Mouse (Mus musculus): ENCODE results near the gene Mrps35.

Gene Mrps35

DNA sequence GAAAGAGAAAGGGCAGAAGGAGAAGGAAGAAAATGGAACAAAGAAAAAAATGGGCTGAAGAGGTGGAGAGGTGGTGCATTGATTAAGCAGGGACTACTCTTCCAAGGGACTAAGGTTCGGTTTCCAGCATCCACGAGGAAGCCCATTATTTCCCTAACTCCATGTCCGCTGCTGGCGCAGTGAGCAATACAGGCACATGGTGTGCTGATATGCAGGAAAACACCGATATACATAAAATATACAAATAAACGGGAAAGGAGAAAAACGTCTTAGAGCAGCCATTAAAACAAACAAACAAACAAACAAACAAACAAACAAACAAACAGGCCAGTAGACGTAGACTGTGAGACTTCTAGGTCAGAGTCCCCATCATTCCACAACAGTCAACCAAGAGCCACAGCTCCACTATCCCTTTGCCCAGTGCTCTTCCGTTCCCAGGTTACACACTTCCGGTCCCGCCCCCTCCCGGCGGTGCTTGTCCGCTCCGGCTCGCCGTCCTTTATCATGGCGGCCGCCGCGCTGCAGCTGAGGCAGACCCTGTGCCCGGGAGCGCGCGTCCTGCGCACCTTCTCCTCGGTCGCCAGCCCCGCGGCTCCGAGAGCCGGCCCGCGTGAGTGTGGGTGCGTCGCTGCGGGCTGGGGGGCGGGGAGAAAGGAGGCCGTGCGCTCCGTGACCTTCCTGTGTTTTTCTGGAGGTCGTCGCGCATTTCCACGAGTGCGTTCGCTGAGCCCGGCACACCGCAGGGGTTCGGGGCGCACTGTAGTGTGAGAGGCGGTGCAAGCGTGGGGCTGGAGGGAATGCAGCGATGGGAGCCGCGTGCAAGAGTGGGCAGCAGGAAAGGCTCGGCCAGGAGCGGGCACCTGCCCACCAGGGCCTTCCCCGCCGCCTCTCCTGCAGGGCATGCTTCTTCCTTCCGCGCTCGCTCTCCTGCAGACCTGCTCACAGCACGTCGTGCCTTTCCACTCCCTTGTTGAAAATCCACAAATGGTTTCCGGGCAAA lies at the start of gene Mrps35:
Gene Mrps35 (plus strand): TSS at position 474 of the 1,000 bp plus-strand sequence.
- DNase-seq (ENCODE audit: low spot score in 2 of 2) = peak; percentile 72 to 86

GRCm38 (mm10) chr6:146994236-146994635 lies 48.3 kb upstream of the Mrps35 start:
- DNase-seq (ENCODE audit: low spot score in 2 of 2) = peak in 1 of 2 experiments; percentile 52

- no peak for DNase-seq (ENCODE audit: low spot score in 2 of 2)
These were observed 47.2 kb upstream of the Mrps35 start for GRCm38 (mm10) chr6:146995391-146995790.

DNA sequence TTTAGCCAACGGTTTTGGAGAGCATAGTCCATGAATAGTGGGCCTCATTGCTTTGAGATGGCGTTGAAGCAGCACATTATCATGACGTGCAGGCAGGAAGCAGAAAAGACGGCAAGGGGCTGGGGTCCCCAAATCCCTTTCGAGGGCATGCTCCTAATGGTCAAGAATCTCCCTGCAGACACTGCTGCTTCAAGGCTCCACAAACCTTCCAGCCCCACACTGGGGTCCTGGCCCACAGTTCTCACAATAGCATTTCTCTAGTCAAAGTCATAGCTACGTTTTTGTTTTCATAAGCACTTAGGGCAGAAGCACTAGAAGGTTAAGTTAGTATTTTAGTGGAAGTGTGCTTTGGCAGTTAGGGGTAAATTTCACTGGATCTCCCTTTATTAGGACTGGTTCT lies 46.7 kb upstream of the Mrps35 start:
- DNase-seq (ENCODE audit: low spot score in 2 of 2) = no peak

DNA sequence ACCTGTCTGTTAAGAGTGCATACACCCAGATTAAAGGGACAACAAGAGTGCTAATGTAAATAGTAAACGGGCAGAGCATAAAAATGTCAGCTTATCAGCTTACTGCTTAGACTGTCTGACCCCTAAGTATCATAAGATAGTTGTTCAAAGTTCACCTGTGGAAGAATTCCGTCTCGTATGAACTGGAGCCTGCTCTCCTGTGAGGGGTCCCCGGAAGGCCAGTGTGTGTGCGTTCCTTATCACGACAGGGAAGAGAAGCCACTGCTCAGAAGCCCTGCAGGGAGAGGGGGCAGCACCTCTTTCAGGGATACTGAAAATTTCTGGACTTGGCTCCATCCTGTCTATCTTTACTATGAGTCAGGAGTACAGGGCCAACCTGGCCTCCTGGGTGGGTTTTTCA lies 45.6 kb upstream of the Mrps35 start:
- DNase-seq (ENCODE audit: low spot score in 2 of 2) = no peak

DNA sequence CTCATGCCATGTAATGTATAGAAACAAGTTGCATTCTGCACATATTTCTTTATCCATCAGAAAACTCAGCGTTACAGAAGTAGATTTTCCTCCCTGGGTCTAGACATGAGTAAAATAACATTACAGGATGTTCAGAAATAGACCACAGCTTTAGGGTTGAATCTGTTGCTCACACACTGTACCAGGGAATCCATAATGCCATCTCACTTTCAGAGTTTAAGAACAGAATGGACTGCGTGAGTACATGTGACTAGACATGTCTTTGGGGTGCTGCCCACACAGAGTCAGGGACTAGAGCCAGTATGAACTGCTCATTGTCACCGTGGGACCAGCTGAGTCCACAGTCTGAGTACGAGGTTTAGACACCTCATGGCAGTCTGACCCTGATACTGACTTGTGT lies 43.9 kb upstream of the Mrps35 start:
- DNase-seq (ENCODE audit: low spot score in 2 of 2) = no peak

GRCm38 (mm10) chr6:146999302-146999701 lies 43.3 kb upstream of the Mrps35 start:
- no peak for DNase-seq (ENCODE audit: low spot score in 2 of 2)

GRCm38 (mm10) chr6:146999755-147000154 lies 42.8 kb upstream of the Mrps35 start:
- DNase-seq (ENCODE audit: low spot score in 2 of 2) = no peak

DNA sequence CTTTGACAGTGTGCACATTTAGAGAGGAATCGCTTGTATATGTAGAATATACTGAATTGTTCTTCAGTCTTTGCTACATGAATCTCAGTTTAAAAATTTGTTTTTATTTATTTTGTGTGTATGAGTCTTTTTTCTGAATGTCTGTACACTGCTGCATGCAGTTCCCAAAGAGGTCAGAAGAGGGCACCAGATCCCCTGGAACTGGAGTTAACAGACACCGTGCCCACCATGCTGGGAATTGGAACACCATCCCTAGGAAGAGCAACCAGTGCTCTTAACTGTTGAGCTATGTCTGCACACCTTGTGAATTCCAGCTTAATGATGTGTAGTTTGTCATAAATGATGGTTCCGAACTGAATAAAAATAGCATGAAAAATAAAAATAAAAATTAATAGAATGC lies 34.4 kb upstream of the Mrps35 start:
- DNase-seq (ENCODE audit: low spot score in 2 of 2) = no peak

DNA sequence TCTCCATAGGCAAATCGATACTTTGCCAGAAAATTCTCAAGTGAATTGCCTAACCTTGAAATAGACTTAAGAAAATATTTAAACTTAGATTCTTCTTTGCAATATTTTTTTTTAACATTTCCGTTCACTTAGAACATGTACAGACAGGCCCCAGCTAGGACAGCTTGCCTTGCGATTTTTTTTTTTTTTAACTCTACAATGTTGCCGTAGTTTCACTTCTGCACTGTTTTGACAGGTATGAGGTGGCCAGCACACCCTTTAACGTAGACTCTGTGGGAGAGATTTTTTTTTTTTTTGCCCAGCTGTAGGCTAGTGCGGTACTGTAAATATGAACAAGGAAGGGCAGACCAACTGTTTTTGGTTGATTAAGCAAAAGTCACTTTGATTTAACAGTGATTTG lies 32.2 kb upstream of the Mrps35 start:
- no peak for DNase-seq (ENCODE audit: low spot score in 2 of 2)

DNA sequence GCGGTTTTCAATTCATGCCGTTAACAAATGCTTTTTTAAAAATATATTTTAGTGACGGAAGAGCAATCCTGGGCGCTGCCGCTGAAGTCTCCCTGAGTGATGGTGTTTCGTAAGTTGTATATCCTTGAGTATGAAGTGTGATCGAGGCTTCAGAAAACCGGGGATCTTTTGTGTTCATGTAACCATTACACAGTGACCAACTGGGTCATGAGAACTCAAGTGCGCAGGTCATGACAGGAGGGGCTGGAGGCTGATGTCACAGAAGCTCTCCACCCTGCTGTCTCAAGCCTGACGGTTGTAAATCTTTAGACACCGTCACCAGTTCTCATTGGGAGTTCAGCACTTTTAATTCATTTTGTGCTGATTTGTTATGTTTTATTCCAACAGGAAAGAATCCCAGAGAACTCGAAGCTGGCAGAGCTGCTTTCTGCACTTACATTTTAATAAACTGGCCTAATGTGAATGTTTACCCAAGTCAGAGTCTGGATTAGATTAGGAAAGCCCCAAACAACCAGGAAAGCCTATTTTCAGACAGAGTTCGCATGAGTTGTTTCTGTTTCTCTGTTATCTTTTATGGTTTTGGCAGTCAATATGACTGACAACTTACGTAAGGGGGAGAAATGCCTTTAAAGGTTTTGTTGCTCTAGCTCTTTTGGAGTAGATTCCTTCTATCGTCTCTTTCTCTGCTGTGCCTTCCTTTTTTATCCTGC lies 31.6 kb upstream of the Mrps35 start:
- DNase-seq (ENCODE audit: low spot score in 2 of 2) = peak in 1 of 2 experiments; percentile 19

DNA sequence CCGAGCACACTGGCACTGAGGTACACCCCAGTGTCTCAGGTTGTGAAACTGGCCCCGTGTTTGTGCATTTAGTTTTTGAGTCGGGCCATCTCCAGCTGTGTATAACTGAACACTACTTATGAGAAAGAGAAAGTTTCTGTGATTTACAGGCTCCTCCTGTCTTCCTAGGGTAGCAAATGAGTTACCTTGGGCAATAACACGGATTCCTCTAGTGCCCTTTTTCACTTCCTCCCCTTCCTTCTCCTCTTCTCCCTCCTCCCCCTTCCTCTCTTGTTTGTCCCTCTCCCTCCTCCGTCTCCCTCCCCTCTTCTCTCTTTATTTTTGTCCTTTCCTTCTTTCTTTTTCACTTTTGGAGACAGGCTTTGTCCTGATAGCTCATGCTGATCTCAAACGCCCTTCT lies 31.0 kb upstream of the Mrps35 start:
- DNase-seq (ENCODE audit: low spot score in 2 of 2) = no peak

DNA sequence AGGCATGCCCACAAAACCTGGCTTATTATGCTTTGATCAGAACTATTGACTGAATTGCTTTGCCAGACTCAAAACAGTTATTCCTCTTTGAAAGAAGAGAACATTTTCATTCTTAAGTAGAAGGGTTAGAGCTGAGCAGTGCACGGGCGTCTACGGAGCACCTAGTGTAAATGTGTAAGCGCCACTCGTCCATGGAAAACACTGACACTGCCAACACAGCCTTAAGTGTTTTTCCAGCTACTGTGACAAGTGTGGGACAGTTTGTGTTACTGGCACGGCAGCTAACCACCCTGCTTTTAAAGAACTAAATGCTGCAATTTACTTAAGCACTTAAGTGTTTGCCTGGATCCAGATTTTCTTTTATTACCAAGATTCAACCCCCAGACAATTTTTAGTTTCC lies 30.6 kb upstream of the Mrps35 start:
- no peak for DNase-seq (ENCODE audit: low spot score in 2 of 2)

DNA sequence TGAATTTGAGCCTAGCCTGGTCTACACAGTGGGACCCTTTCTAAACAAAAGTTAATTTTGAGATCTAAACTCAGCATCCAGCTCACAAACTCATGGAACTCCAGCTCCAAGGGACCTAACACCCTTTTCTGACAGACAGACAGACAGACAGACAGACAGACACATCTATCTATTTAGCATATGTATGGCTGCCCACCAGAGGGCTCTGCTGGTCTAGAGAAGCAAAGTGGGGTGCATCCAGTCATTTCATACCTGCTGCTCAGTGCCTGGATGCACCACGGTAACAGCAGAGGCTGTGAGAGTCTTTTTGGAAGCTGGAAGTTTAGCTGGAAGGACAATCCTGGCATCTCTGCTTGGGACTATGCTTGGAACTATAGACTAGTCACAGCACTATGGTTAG lies 29.0 kb upstream of the Mrps35 start:
- no peak for DNase-seq (ENCODE audit: low spot score in 2 of 2)

DNA sequence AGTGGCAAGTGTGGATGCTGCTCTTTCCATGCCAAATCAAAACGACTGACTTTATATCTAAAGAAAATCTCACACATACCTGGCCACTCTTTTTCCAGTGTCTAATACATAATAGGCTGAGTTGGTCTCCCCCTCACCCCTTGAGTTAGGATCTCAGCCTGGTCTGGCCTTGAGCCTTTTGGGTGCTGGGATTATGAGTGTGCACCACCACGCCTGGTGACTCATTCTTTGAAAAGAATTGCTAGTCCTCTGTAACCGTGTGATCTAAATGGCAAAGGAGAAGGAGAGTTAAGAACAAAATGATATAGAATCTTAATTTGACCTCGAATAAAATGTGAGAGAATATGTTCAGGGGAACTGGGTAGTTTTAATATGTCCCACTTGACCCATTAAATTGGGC lies 24.7 kb upstream of the Mrps35 start:
- DNase-seq (ENCODE audit: low spot score in 2 of 2) = no peak

DNA sequence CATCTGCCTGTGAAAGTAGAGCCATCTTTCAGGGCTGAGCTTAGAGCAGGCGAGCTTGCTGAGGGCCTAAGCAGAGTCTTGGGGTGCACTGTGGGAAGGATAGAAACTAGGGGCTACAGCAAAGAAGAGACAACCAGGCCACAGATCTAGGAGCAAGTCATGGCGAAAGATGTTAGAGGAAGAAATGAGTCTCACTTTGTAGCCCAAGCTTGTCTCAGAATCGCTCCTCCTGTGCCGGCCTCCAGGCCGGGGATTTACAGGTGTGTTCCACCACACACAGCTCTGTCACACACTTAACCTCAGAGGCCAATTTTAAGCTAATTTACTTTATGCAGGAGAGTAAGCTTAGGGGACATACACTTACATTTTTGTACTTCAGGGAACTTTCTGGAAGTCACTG lies 24.2 kb upstream of the Mrps35 start:
- no peak for DNase-seq (ENCODE audit: low spot score in 2 of 2)

- DNase-seq (ENCODE audit: low spot score in 2 of 2) = no peak
These were observed 21.4 kb upstream of the Mrps35 start for GRCm38 (mm10) chr6:147021181-147021580.

- peak; percentile 30 to 35 for DNase-seq (ENCODE audit: low spot score in 2 of 2)
These were observed 20.0 kb upstream of the Mrps35 start for GRCm38 (mm10) chr6:147022375-147023132.

GRCm38 (mm10) chr6:147023133-147023395 lies 19.5 kb upstream of the Mrps35 start:
- peak; percentile 21 to 39 for DNase-seq (ENCODE audit: low spot score in 2 of 2)

GRCm38 (mm10) chr6:147023568-147023967 lies 19.0 kb upstream of the Mrps35 start:
- DNase-seq (ENCODE audit: low spot score in 2 of 2) = no peak

DNA sequence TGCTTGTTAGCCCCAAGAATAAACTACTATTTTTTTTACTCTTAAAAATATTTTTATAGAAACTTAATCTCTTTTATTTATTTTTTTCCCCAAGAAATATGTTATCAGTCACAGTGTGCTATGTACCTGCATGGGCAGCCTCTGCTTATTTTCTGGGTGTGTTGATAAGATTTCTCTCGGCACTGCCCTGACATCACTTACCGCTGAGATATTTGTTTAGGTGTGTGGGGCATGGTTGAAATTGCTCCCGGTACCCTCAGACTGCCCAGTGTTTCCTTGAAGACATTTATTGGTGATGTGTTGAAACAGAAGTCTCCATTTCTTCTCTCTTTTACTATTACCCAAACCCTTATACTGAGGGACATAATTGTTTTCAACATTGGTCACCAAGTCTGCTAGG lies 17.8 kb upstream of the Mrps35 start:
- DNase-seq (ENCODE audit: low spot score in 2 of 2) = no peak

GRCm38 (mm10) chr6:147028396-147028795 lies 14.2 kb upstream of the Mrps35 start:
- DNase-seq (ENCODE audit: low spot score in 2 of 2) = no peak
